Mouse (Mus musculus) embryonic facial prominence, embryonic 15.5 days (tissue): ENCODE measurements around the gene Lrrc17. TPM values are rescaled to one million over a fixed set of nuclear protein-coding genes. Genes with fewer than 3 reads are reported as not detected.
"Not testable (repeated sequence)": the region's sequence is repeated elsewhere in the genome, so short reads cannot be mapped to it uniquely, and the experiment has no call there.

Source experiments
- ATAC-seq: fragments of 200-750 bp; cut with Nextera tagmentation; 2 replicates; pipeline ENCODE4 v1.8.0; 2017; ENCODE audit warnings: low read depth, moderate TSS enrichment; ENCODE audit not compliant: insufficient number of reproducible peaks, low FRiP score, low TSS enrichment
- H3K27ac ChIP-seq: fragments of 300-500 bp; sonication (generic); replicated peaks from 2 replicates; pipeline ENCODE4 v1.5.1; 2015; ENCODE audit warnings: mild to moderate bottlenecking, inconsistent platforms
- H3K27me3 ChIP-seq: fragments of 300-500 bp; sonication (generic); 2 replicates; pipeline ENCODE4 v1.6.1; 2015; ENCODE audit warnings: inconsistent platforms
- H3K36me3 ChIP-seq: fragments of 300-500 bp; sonication (generic); 2 replicates; pipeline ENCODE4 v1.6.1; 2015; ENCODE audit warnings: mild to moderate bottlenecking, inconsistent platforms
- H3K4me1 ChIP-seq: fragments of 300-500 bp; sonication (generic); 2 replicates; pipeline ENCODE4 v1.6.1; 2015; ENCODE audit warnings: inconsistent platforms
- H3K4me2 ChIP-seq: fragments of 300-500 bp; sonication (generic); replicated peaks from 2 replicates; pipeline ENCODE4 v1.6.1; 2015; ENCODE audit warnings: mild to moderate bottlenecking, inconsistent platforms
- H3K4me3 ChIP-seq: fragments of 300-500 bp; sonication (generic); replicated peaks from 2 replicates; pipeline ENCODE4 v1.5.1; 2015; ENCODE audit warnings: mild to moderate bottlenecking, inconsistent platforms
- H3K9ac ChIP-seq: fragments of 300-500 bp; sonication (generic); 2 replicates; pipeline ENCODE4 v1.6.1; 2015; ENCODE audit warnings: inconsistent platforms
- H3K9me3 ChIP-seq: fragments of 300-500 bp; sonication (generic); replicated peaks from 2 replicates; pipeline ENCODE4 v1.6.1; 2016; ENCODE audit warnings: inconsistent platforms
- WGBS: fragments of 180-500 bp; shearing (Covaris S2); methylation state at CpG from one replicate; pipeline ENCODE4 v1.1.7; 2015; 5-methylcytosine and 5-hydroxymethylcytosine counted together
- polyA plus RNA-seq: library from polyadenylated mRNA; unstranded; fragments of >200 nt; fragmentation: Nextera tagmentation; extraction: Ambion mirVana; gene quantifications from 2 replicates; pipeline ENCODE4 v1.2.1, GENCODE M21; 2015

The Lrrc17 gene
- polyA plus RNA-seq, 1 experiment from 2014 or later = 134 TPM

GRCm38 (mm10) chr5:21605936-21606335, 62.6 kb downstream of the Lrrc17 start:
- 74% methylated on average over 6 of the region's 6 CpGs for WGBS
- ATAC-seq = no peak
- Histone ChIP-seq H3K27ac (no peak overlapping the region), H3K9ac (no peak overlapping the region), H3K4me3 (no peak overlapping the region), H3K27me3 (no peaks in the 10 kb centered on the region), H3K4me2 (no peak overlapping the region), H3K9me3 (no peaks in the 10 kb centered on the region), H3K4me1 (0 out of 2 replicates have a peak, but pooled peaks cover 4% of the 10 kb centered on the region), H3K36me3 (no peaks in the 10 kb centered on the region)

DNA sequence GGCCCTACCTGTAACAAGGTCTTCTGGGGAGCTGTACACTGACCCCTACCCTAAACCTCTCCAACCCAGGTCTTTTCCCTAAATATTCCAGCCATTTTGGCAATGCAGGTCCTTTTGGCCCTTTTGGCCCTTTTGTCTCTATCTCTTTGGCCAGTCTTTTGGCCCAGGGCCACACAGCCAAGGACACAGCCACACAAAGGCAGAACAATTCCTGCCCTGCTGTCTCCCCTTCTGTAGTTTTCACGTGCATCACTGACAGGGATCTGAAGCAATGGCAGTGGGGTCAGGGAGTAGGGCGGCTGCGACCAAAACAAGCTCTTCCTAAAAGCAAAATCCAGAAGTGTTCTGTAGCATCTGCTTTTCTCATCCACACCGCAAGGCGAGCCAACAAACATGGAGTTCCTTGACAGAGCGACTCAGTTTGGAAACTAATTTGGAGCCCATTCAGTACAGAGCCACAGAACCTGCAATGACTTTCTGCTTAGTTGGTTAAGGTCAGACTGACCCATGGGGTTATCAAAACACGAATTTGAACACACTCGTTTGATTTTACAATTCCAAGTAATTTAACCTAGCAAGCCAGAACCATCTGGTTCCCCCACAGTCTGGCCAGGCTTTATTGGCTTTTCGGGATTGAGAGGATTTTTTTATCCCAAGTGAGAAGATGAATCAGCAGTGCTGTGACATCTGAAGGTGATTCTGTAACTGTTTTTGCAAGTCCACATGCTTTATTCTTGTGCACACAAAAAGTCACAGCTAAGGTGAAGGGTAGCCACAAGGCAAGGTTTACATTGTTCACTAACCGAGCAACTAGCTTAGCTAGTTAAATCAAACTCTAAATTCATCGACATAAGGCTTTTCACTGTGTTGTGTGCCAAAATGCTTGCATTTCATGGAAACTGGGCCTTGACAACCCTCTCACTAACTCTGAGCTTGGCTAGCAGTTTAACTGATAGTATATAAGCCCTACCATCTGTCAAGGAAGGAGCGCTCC, 65.2 kb downstream of the Lrrc17 start:
- no peak overlapping the region for H3K27ac ChIP-seq

DNA sequence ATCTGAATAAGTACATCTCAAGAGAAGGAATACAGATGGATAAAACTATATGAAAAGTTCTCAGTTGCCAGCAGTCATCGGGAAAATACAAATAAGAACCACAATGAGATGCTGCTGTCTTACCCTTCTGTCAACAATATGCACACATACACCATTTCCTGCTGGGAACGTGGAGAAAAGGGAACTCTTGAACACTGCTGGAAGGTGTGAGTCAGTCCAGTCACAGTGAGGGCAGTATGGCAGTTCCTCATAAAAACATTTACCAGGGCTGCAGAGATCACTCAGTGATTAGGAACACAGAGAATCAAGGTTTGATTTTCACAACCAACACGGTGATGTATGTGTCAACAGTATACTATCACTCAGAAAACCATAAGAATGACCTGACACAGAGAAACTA, 67.6 kb downstream of the Lrrc17 start:
- H3K9ac ChIP-seq = no peak overlapping the region
- no peak overlapping the region for H3K4me3 ChIP-seq
- H3K27ac ChIP-seq = no peak overlapping the region
- H3K4me1 ChIP-seq = 0 out of 2 replicates have a peak, but pooled peaks cover 4% of the 10 kb centered on the region
- H3K9me3 ChIP-seq = no peaks in the 10 kb centered on the region
- H3K4me2 ChIP-seq = no peak overlapping the region
- no peak for ATAC-seq
- WGBS = 54% methylated on average over 3 of the region's 3 CpGs
- H3K36me3 ChIP-seq = no peaks in the 10 kb centered on the region
- H3K27me3 ChIP-seq = no peaks in the 10 kb centered on the region

More for the DNA sequence above, 65.2 kb downstream of the Lrrc17 start:
- Histone ChIP-seq H3K27me3 (no peaks in the 10 kb centered on the region), H3K4me3 (no peak overlapping the region), H3K4me2 (no peak overlapping the region), H3K36me3 (no peaks in the 10 kb centered on the region), H3K9me3 (no peaks in the 10 kb centered on the region), H3K9ac (no peak overlapping the region), H3K4me1 (0 out of 2 replicates have a peak, but pooled peaks cover 4% of the 10 kb centered on the region)
- WGBS = 62% methylated on average over 12 of the region's 12 CpGs
- no peak for ATAC-seq

GRCm38 (mm10) chr5:21614299-21614698, 70.9 kb downstream of the Lrrc17 start:
- H3K4me2 ChIP-seq, H3K9ac ChIP-seq, ATAC-seq, H3K27me3 ChIP-seq, H3K4me3 ChIP-seq, H3K4me1 ChIP-seq, H3K9me3 ChIP-seq, H3K36me3 ChIP-seq, H3K27ac ChIP-seq: not testable (repeated sequence)
- 95% methylated on average over 11 of the region's 11 CpGs for WGBS

GRCm38 (mm10) chr5:21616450-21617009, 73.2 kb downstream of the Lrrc17 start:
- no peak for ATAC-seq
- Histone ChIP-seq H3K27me3 (no peaks in the 10 kb centered on the region), H3K4me1 (no peaks in the 10 kb centered on the region), H3K9me3 (no peaks in the 10 kb centered on the region), H3K4me2 (no peak overlapping the region), H3K36me3 (no peaks in the 10 kb centered on the region), H3K9ac (no peak overlapping the region), H3K4me3 (no peak overlapping the region), H3K27ac (no peak overlapping the region)
- 80% methylated on average over 3 of the region's 3 CpGs for WGBS

Other genes starting within 250 kb of the Lrrc17 start
- 3.1 and 3.6 TPM in 2 replicates for gene Fgl2, start 170.9 kb upstream of the Lrrc17 start, polyA plus RNA-seq
- 3.5 and 7.5 TPM in 2 replicates for gene Ccdc146, start 118.9 kb upstream of the Lrrc17 start, polyA plus RNA-seq
- 5.7 and 6.5 TPM in 2 replicates for gene Fam185a, start 118.6 kb upstream of the Lrrc17 start, polyA plus RNA-seq
- 0.46 and 0.87 TPM in 2 replicates for gene Fbxl13, start 102.1 kb downstream of the Lrrc17 start, polyA plus RNA-seq
- gene Armc10, start 102.3 kb downstream of the Lrrc17 start, polyA plus RNA-seq = 32.8 and 36.9 TPM in 2 replicates
- 2.2 and 2.8 TPM in 2 replicates for gene Napepld, start 157.8 kb downstream of the Lrrc17 start, polyA plus RNA-seq
- gene Pmpcb, start 193.6 kb downstream of the Lrrc17 start, polyA plus RNA-seq = 72.2 and 74.6 TPM in 2 replicates
- gene Dnajc2, start 241.7 kb downstream of the Lrrc17 start, polyA plus RNA-seq = 51.8 and 55.3 TPM in 2 replicates
- 166 and 171 TPM in 2 replicates for gene Psmc2, start 241.7 kb downstream of the Lrrc17 start, polyA plus RNA-seq